Mouse (Mus musculus) gastrocnemius, postnatal 14 days (tissue): ENCODE measurements at regions not wholly inside any gene's neighbourhood (a gene's known extent, or its start where the extent isn't known, plus 50 kb on each side); places are given as distances from the start of the nearest gene placed in this dataset.

Source experiments
- DNase-seq: peaks from one replicate; pipeline ENCODE4 v3.0.0; 2021; ENCODE audit warnings: mixed read lengths
- intact Hi-C: fragments of 180-260 bp; cut with DNase I; formaldehyde crosslinking; loops from one replicate; pipeline ENCODE4 v1.15.1; 2025; ENCODE audit warnings: low total_unique reads

DNA sequence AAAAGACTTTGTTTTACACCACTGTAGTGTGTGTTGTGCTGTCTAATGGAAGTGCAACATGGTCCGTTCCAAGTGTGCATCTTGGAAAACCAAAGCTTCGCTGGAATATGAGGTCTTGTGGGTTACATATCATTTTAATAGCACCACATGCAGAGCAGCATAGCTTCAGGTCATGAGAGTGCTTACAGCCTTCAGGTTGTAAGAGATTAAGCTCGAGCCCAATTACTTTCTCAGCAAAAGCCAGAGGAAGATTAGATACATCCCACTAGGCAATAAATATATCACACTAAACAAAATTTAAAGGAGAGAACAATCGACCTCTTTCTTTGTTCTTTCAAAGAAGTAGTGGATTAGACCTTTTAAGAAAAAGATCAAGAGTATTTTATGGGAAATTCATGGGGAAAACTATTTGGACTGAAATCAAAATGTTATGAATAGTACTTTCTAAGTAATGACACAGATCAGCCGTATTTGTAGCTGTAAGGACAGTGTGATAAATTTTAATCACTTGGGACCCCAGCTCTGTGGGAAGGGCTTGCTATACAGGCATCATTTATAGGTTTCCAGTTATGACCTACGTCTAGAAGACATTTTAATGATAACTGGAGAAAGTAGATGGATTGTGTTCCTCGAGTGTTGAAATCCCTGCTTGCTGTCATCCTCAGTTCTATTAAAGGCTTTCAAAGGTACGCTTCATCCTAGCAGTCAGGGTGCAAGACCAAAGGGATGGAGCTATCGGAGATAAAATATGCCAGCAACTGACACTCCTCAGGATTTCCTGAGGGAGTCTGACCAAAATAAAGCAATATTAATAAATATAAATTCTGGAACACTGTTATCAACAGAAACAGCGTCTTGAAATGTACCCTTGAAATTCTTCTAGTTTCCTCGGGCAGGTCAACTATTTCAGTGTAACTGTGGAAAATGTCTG is 101.3 kb upstream of the Tcf21 start:
- intact Hi-C loops: no loop called here
- DNase-seq: no peak

DNA sequence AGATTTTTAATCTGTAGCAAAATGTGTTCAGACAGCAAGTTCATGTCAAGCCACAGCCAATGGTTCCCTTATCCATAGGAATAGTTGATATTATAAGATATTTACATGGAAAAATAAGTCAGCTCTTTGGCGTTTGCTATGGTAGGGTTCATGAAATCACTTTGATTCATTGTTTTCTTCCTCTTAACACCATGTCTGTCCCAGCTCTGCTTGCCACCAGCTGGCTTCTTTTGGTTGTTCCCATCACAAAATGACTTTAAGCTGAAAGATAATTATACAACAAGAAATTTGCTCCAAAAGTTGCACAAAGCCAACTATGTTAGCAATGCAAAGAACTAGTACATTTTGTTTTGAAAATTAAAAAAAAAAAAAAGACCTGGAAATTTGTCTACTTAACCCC is 99.9 kb upstream of the Tcf21 start:
- no peak for DNase-seq
- intact Hi-C loops: no loop called here

GRCm38 (mm10) chr10:22917797-22918196 is 97.8 kb upstream of the Tcf21 start:
- intact Hi-C loops: no loop called here
- no peak for DNase-seq

GRCm38 (mm10) chr10:22915785-22916514 is 96.0 kb upstream of the Tcf21 start:
- intact Hi-C loops: no loop called here
- no peak for DNase-seq

DNA sequence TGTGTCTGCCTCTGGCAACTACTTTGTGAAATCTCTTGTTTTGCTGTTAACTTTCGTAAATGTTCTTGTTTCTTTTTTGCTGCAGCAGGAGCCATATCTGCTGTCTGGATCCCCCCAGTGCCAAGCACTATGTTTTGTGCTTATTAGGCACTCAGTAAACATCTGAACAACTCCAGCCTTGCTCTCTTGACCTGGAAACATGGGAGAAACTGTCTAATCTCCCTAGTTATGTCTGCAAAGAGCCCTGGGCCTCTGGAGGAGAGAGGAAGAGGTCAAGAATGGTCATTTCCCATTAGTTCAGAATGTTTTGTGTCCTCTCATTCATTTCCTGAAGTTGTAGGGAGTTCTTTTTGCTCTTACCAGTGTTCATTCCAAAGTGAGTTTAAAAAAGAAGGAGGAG is 93.1 kb upstream of the Tcf21 start:
- intact Hi-C loops: no loop called here
- DNase-seq: no peak

- intact Hi-C loops: no loop called here
- no peak for DNase-seq
Measured at GRCm38 (mm10) chr10:22908640-22909039, 88.7 kb upstream of the Tcf21 start.

DNA sequence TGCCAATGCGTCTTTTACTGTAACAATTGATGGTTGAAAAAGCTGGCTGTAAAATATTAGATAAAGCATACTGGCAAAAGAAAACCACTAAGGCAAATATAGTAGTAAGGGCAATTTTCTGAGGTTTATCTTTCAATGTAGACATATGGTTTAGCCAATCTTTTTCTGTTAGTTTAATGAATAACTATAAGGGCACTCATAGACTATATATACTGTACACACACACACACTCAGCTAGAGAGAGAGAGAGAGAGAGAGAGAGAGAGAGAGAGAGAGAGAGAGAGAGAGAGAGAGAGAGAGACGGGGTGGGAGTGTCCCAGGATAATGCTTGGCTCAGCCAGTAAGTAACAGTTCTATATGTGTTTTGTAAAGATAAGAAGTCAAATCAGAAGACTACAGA is 85.3 kb upstream of the Tcf21 start:
- DNase-seq: no peak
- intact Hi-C loops: no loop called here

DNA sequence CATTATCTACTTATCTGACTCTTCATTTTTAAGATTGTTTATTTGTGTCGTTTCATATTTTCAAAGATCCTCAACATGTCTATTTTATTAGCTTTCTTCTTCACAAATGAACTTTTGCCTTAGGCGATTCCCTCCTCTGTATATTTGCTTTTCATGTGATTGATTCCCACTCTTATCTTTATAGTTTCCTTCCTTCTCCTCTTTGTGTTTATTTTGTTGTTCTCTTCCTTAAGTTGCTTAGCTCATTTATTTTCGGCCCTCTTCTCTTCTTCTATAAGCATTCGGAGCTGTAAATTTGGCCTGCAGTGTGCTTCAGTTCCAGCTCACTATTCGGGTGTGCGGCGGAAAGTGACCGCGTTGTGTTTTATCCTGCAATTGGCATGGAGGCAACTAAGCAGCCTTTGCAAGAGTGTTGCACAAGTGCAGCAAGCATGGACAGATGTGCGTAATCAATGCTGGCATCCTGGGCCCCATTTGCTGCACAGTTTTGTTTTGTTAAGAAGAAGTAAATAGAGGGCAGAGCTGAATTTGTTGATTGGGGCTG is 73.5 kb upstream of the Tcf21 start:
- DNase-seq: no peak
- intact Hi-C loops: no loop called here

GRCm38 (mm10) chr10:22887451-22887850 is 67.5 kb upstream of the Tcf21 start:
- DNase-seq: peak; percentile 14
- intact Hi-C loops: no loop called here

GRCm38 (mm10) chr10:22879714-22880113 is 59.7 kb upstream of the Tcf21 start:
- intact Hi-C loops: no loop called here
- DNase-seq: no peak

DNA sequence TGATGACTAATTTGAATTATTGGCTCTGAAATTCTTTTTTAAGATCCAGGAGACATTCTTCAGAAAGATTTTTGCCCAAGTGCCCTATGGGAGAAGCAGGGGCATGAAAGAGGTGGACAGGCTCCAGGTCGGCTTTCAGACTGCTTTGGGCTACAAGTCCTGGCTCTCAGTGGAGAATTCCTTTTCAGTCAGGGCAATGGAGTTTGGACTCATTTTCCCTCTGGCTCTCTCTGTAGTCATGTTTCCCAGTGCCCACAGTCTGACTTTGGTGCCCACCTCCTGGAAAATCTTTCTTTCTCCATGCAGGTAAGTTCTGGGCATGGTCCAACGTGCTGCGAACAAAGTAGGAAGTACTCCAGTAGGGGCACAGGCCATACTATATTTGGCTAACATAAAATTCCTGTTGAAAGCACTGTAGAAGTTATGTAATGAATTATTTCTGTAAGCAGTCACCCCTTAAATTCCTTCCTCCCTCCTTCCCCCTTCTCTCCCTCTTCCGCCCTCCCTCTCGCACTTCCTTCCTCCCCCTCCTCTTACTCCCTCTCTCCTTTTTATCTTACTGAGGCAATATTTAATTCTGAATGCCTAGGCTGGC is 57.7 kb upstream of the Tcf21 start:
- intact Hi-C loops: no loop called here
- DNase-seq: no peak

DNA sequence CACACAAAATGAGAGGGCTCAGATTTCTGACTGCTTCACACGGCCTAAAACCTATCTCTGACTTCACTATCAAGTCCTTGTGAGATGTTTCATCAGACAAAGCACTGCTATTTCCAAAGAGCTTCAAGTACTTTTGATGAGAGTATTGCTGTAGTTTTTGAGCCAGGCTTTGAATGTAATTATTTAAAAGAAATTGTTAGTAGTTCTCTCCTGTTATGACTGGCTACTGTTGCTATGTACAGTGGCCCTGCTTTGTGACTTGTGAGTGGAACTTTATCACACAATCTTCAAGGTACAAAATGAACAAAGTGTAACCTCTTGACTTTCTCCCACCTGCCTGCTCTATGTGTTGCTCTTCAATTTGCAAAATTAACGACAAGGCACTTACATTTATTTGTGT is 57.1 kb upstream of the Tcf21 start:
- intact Hi-C loops: no loop called here
- no peak for DNase-seq

- no peak for DNase-seq
- intact Hi-C loops: no loop called here
Measured at GRCm38 (mm10) chr10:22875675-22876074, 55.7 kb upstream of the Tcf21 start.

- intact Hi-C loops: no loop called here
Measured at GRCm38 (mm10) chr10:22875181-22875580, 55.2 kb upstream of the Tcf21 start.

More at GRCm38 (mm10) chr10:22875181-22875580, 55.2 kb upstream of the Tcf21 start:
- no peak for DNase-seq
